Mouse (Mus musculus): Measurements from ENCODE around the gene Nup85. TPM values are rescaled to one million over a fixed set of nuclear protein-coding genes. Genes with fewer than 3 reads are reported as not detected.
A peak's percentile ranks its signal among the peaks of the same experiment; 100 is the strongest.

Nup85 gene
- polyA plus RNA-seq, 1 experiment from 2014 or later = 155 TPM

- 85% methylated on average over 7 of the region's 7 CpGs for WGBS
- ATAC-seq = no peak
- no peak overlapping the region for H3K27ac ChIP-seq
- H3K4me1 ChIP-seq (replicated peaks) = no peaks in the 10 kb centered on the region
- peaks cover 86% of the 10 kb centered on the region for H3K36me3 ChIP-seq
- H3K27me3 ChIP-seq (replicated peaks) = no peaks in the 10 kb centered on the region
- H3K9me3 ChIP-seq = no peaks in the 10 kb centered on the region
- no peak overlapping the region for H3K4me3 ChIP-seq (replicated peaks)
- no peak overlapping the region for H3K4me2 ChIP-seq (replicated peaks)
- no peak overlapping the region for H3K9ac ChIP-seq
These were observed 21.4 kb downstream of the Nup85 start for GRCm38 (mm10) chr11:115585573-115586100.

- no peak overlapping the region for H3K9ac ChIP-seq
- no peaks in the 10 kb centered on the region for H3K4me1 ChIP-seq (replicated peaks)
- 89% methylated on average over 9 of the region's 9 CpGs for WGBS
- no peaks in the 10 kb centered on the region for H3K9me3 ChIP-seq
- H3K4me3 ChIP-seq (replicated peaks) = no peak overlapping the region
- H3K27me3 ChIP-seq (replicated peaks) = no peaks in the 10 kb centered on the region
- no peak overlapping the region for H3K27ac ChIP-seq
- no peak for ATAC-seq
- no peak overlapping the region for H3K4me2 ChIP-seq (replicated peaks)
- peaks cover 86% of the 10 kb centered on the region for H3K36me3 ChIP-seq
These were observed 22.2 kb downstream of the Nup85 start for GRCm38 (mm10) chr11:115586403-115586802.

GRCm38 (mm10) chr11:115587984-115588383, 23.8 kb downstream of the Nup85 start:
- no peak overlapping the region for H3K27ac ChIP-seq
- no peaks in the 10 kb centered on the region for H3K4me1 ChIP-seq (replicated peaks)
- no peaks in the 10 kb centered on the region for H3K9me3 ChIP-seq
- peaks cover 81% of the 10 kb centered on the region for H3K36me3 ChIP-seq
- H3K4me3 ChIP-seq (replicated peaks) = no peak overlapping the region
- H3K27me3 ChIP-seq (replicated peaks) = no peaks in the 10 kb centered on the region
- H3K4me2 ChIP-seq (replicated peaks) = no peak overlapping the region
- H3K9ac ChIP-seq = no peak overlapping the region
- 83% methylated on average over 9 of the region's 9 CpGs for WGBS
- ATAC-seq = no peak

GRCm38 (mm10) chr11:115590526-115591075, 26.4 kb downstream of the Nup85 start:
- Histone ChIP-seq H3K4me2 (replicated peaks) (no peak overlapping the region), H3K27ac (no peak overlapping the region), H3K36me3 (peaks cover 74% of the 10 kb centered on the region), H3K4me3 (replicated peaks) (no peak overlapping the region), H3K9me3 (no peaks in the 10 kb centered on the region), H3K4me1 (replicated peaks) (no peaks in the 10 kb centered on the region), H3K27me3 (replicated peaks) (no peaks in the 10 kb centered on the region), H3K9ac (no peak overlapping the region)
- 82% methylated on average over 2 of the region's 2 CpGs for WGBS
- no peak for ATAC-seq

- no peaks in the 10 kb centered on the region for H3K4me1 ChIP-seq (replicated peaks)
- no peak for ATAC-seq
- 95% methylated on average over 3 of the region's 3 CpGs for WGBS
These were observed 31.0 kb downstream of the Nup85 start for GRCm38 (mm10) chr11:115595209-115595608.

GRCm38 (mm10) chr11:115598309-115598708, 34.1 kb downstream of the Nup85 start:
- Histone ChIP-seq H3K4me2 (replicated peaks) (no peak overlapping the region), H3K4me3 (replicated peaks) (no peak overlapping the region), H3K27ac (no peak overlapping the region), H3K27me3 (replicated peaks) (no peaks in the 10 kb centered on the region), H3K9ac (no peak overlapping the region), H3K9me3 (no peaks in the 10 kb centered on the region), H3K4me1 (replicated peaks) (peaks cover 7% of the 10 kb centered on the region), H3K36me3 (peaks cover 26% of the 10 kb centered on the region)
- 94% methylated on average over 4 of the region's 4 CpGs for WGBS
- ATAC-seq = no peak

More at GRCm38 (mm10) chr11:115595209-115595608, 31.0 kb downstream of the Nup85 start:
- Histone ChIP-seq H3K4me2 (replicated peaks) (no peak overlapping the region), H3K9ac (no peak overlapping the region), H3K9me3 (no peaks in the 10 kb centered on the region), H3K27ac (no peak overlapping the region), H3K4me3 (replicated peaks) (no peak overlapping the region), H3K36me3 (peaks cover 47% of the 10 kb centered on the region), H3K27me3 (replicated peaks) (no peaks in the 10 kb centered on the region)

- 91% methylated on average over 7 of the region's 7 CpGs for WGBS
- H3K27ac ChIP-seq = no peak overlapping the region
- H3K4me1 ChIP-seq (replicated peaks) = peaks cover 9% of the 10 kb centered on the region
- no peak overlapping the region for H3K9ac ChIP-seq
- no peak for ATAC-seq
- H3K9me3 ChIP-seq = no peaks in the 10 kb centered on the region
- H3K4me2 ChIP-seq (replicated peaks) = no peak overlapping the region
- H3K4me3 ChIP-seq (replicated peaks) = no peak overlapping the region
- H3K27me3 ChIP-seq (replicated peaks) = no peaks in the 10 kb centered on the region
- H3K36me3 ChIP-seq = peaks cover 14% of the 10 kb centered on the region
These were observed 35.5 kb downstream of the Nup85 start for GRCm38 (mm10) chr11:115599722-115600121.

- Histone ChIP-seq H3K27ac (no peak overlapping the region), H3K27me3 (replicated peaks) (no peaks in the 10 kb centered on the region), H3K4me1 (replicated peaks) (peaks cover 15% of the 10 kb centered on the region), H3K36me3 (peaks cover 10% of the 10 kb centered on the region), H3K4me2 (replicated peaks) (no peak overlapping the region), H3K9ac (no peak overlapping the region), H3K9me3 (no peaks in the 10 kb centered on the region), H3K4me3 (replicated peaks) (no peak overlapping the region)
- no peak for ATAC-seq
- WGBS = 90% methylated on average over 15 of the region's 15 CpGs
These were observed 36.5 kb downstream of the Nup85 start for GRCm38 (mm10) chr11:115600743-115601142.

GRCm38 (mm10) chr11:115601174-115601573, 36.9 kb downstream of the Nup85 start:
- no peak for ATAC-seq
- Histone ChIP-seq H3K9ac (no peak overlapping the region), H3K4me2 (replicated peaks) (no peak overlapping the region), H3K27ac (no peak overlapping the region), H3K9me3 (no peaks in the 10 kb centered on the region), H3K4me1 (replicated peaks) (peaks cover 15% of the 10 kb centered on the region), H3K4me3 (replicated peaks) (no peak overlapping the region), H3K27me3 (replicated peaks) (no peaks in the 10 kb centered on the region), H3K36me3 (peaks cover 14% of the 10 kb centered on the region)
- WGBS = 86% methylated on average over 4 of the region's 4 CpGs

GRCm38 (mm10) chr11:115603128-115603475, 38.9 kb downstream of the Nup85 start:
- Histone ChIP-seq H3K4me3 (replicated peaks) (peak overlapping the region; percentile 94), H3K4me2 (replicated peaks) (peak overlapping the region; percentile 80), H3K27me3 (replicated peaks) (no peaks in the 10 kb centered on the region)

GRCm38 (mm10) chr11:115603476-115604303, 39.5 kb downstream of the Nup85 start, which contains the start of the genes Mrps7 and Gga3:
TSS of gene Mrps7 (plus strand) at chr11:115603925.
TSS of gene Gga3 (minus strand) at chr11:115604051.
- peak within 1 kb of the TSS; percentile 88 for H3K27ac ChIP-seq
- under 1% methylated on average over 87 of the region's 93 CpGs for WGBS

More at GRCm38 (mm10) chr11:115603128-115603475, 38.9 kb downstream of the Nup85 start:
- WGBS = 4% methylated on average over 15 of the region's 15 CpGs
- ATAC-seq = no peak
- Histone ChIP-seq H3K9ac (peak overlapping the region; percentile 91), H3K4me1 (replicated peaks) (peaks cover 15% of the 10 kb centered on the region), H3K9me3 (no peaks in the 10 kb centered on the region), H3K36me3 (peaks cover 21% of the 10 kb centered on the region), H3K27ac (peak overlapping the region; percentile 88)

GRCm38 (mm10) chr11:115604304-115604696, 40.1 kb downstream of the Nup85 start:
- H3K4me1 ChIP-seq (replicated peaks) = peaks cover 15% of the 10 kb centered on the region
- H3K4me3 ChIP-seq (replicated peaks) = peak overlapping the region; percentile 94
- WGBS = under 1% methylated on average over 26 of the region's 26 CpGs
- peak overlapping the region; percentile 91 for H3K9ac ChIP-seq
- peak; percentile 35 for ATAC-seq
- peaks cover 31% of the 10 kb centered on the region for H3K36me3 ChIP-seq
- H3K27ac ChIP-seq = peak overlapping the region; percentile 88
- no peaks in the 10 kb centered on the region for H3K9me3 ChIP-seq
- peak overlapping the region; percentile 80 for H3K4me2 ChIP-seq (replicated peaks)
- H3K27me3 ChIP-seq (replicated peaks) = no peaks in the 10 kb centered on the region

More at GRCm38 (mm10) chr11:115603476-115604303, 39.5 kb downstream of the Nup85 start, which contains the start of the genes Mrps7 and Gga3:
- Histone ChIP-seq H3K9me3 (no peaks in the 10 kb centered on the region), H3K4me2 (replicated peaks) (peak within 1 kb of the TSS; percentile 80), H3K4me3 (replicated peaks) (peak within 1 kb of the TSS; percentile 94), H3K9ac (peak within 1 kb of the TSS; percentile 91), H3K27me3 (replicated peaks) (no peaks in the 10 kb centered on the region), H3K4me1 (replicated peaks) (peaks cover 15% of the 10 kb centered on the region), H3K36me3 (peaks cover 25% of the 10 kb centered on the region)
- ATAC-seq = peak; percentile 98
